Mouse (Mus musculus) E14TG2a.4 (cell line): ENCODE measurements around the gene Serpina1f.

ENCODE experiments used
- CTCF ChIP-seq: conservative IDR thresholded peaks from 2 replicates; pipeline ENCODE4 v1.5.1; 2014; ENCODE audit warnings: low read length
- NANOG ChIP-seq: IDR thresholded peaks from 2 replicates; pipeline ENCODE4 v1.6.1; 2014; ENCODE audit warnings: borderline replicate concordance, low read length, mixed read lengths
- POU5F1 ChIP-seq: IDR thresholded peaks from 2 replicates; pipeline ENCODE4 v1.6.1; 2014; ENCODE audit warnings: low read length, borderline replicate concordance

DNA sequence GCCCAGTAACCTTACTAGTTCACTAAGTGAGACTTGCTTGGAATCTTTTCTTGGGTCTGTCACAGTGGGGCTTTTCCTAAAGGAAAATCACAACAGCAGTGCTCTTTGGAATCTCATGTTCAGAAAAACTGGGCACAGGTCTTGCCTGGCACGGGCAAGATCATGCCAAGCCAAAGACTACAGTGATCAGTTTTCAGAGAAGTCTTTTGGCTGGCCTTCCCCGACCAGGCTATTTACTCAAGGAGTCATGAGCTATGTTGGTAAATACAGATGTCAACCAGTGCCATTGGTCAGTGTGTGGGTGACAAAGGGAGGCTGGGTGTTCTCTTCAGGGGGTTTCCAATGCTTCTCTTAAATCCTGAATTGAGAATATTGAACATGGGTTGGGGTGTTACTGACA is 36.2 kb downstream of the Serpina1f start:
- TF ChIP-seq CTCF = no peak
- TF ChIP-seq POU5F1 = no peak
- TF ChIP-seq NANOG = no peak
